Mouse (Mus musculus): ENCODE measurements around the gene Arhgap21.

Arhgap21 gene

DNA sequence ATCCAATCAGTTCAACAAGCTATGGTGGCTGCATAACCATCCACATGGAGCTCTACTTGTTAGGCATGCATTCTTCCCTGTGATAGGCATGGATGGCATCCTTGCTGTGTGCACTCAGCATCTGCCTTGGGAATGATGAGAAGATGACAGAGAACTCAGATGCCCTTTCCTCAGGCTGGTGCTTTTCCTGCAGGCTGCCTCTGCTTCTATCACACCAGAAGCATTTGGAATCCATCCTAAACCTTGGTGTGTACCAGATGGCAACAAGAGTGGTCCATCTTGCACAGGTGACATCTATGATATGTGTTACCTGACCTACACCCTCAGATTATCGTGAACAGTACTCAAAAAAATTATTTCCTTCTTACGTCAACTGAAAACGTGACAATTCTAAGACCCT lies 58.2 kb downstream of the Arhgap21 start:
- in situ Hi-C loops (cut with MboI; ENCODE audit: low pct_unique_long_range_greater_than_20kb in 1 of 2, low sequenced_read_pairs in 2 of 2, unreplicated experiment in 1 of 2), result no loop called here

DNA sequence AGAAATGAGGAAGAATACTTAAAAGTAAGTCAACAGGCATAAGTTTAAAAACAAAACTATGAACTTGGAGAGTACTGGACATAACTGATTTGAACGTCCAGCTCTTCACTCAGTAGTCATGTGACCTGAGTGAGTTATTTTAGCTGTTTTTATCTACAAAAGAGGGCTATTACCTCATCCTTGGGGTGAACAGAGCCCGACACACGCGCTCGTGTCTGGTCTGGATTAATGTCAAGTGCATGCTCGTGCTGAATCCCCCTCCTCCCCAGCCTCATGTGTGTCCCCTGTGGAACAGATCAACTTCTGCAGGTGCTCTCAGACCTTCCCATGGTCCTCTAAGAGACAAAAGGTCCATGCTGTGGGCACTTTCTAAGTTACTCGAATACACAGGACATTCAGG lies 59.3 kb downstream of the Arhgap21 start:
- in situ Hi-C loops (cut with MboI; ENCODE audit: low pct_unique_long_range_greater_than_20kb in 1 of 2, low sequenced_read_pairs in 2 of 2, unreplicated experiment in 1 of 2), result no loop called here

DNA sequence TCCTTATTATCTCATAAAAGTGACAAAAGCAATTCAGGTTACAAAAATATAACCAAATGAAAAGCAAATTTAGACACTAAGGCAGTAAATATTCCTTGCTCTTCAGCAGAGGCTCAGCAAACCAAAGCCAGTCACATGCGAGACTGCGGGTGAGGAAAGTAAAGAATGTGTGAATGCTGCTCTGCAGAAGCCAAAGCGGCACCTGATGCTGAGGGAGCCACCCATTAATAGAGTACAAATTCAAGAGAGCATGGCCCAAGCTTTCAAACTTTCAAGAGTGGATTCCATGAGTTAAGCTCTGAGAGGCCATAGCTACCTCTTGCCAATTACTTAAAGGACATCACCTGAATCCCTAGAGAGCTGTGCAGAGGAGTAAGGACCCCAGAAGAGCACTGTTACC lies 61.4 kb downstream of the Arhgap21 start:
- in situ Hi-C loops (cut with MboI; ENCODE audit: low pct_unique_long_range_greater_than_20kb in 1 of 2, low sequenced_read_pairs in 2 of 2, unreplicated experiment in 1 of 2), result no loop called here

DNA sequence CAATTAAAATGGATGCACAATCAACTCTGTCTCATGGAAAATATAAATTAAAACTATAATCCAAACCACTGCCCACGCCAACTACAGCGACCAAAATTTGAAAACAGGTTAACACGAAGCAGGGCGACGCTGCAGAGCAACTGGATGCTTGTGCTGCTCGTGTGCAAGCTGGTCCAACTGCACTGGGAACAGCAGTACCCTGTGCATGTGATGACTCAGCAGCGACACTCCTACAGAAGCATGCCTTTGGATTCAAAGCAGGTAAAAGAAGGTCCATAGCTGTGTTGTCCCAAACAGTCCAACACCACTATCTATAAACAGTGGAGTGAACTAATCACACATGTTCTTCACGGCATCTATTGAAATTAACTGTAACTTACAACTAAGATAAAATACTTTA lies 63.3 kb downstream of the Arhgap21 start:
- in situ Hi-C loops (cut with MboI; ENCODE audit: low pct_unique_long_range_greater_than_20kb in 1 of 2, low sequenced_read_pairs in 2 of 2, unreplicated experiment in 1 of 2), result no loop called here

DNA sequence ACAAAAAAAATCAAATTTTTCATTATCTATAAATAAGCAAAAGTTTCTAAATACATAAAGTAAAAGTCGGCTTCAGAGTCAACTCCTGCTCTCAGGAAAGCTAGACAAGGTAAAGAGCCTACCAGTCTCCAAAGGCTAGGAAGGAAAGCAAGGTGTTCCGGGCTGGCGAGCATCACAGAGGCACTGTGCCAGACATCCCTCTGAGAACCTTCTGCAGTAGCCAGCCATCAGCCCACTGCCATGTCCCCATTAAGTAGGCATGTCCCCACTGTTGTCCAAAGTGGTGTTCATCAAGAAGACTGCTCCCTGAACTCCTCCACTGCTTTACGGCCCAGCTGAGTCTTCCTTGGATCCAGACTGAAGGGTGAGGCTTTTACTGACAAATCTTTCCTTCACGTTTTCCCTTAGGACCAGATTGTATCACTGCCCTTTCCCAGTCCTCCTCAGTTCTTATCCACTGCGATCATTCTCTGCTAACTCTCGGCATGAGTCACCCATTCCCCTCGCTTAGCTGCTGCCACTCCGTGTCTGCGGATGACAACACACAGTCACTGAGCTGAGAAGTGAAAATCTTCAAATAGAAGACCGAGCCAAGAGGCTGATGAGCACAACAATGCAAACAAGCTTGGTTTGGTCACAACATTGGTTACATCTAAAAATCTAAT lies 65.6 kb downstream of the Arhgap21 start:
- in situ Hi-C loops (cut with MboI; ENCODE audit: low pct_unique_long_range_greater_than_20kb in 1 of 2, low sequenced_read_pairs in 2 of 2, unreplicated experiment in 1 of 2), result no loop called here

DNA sequence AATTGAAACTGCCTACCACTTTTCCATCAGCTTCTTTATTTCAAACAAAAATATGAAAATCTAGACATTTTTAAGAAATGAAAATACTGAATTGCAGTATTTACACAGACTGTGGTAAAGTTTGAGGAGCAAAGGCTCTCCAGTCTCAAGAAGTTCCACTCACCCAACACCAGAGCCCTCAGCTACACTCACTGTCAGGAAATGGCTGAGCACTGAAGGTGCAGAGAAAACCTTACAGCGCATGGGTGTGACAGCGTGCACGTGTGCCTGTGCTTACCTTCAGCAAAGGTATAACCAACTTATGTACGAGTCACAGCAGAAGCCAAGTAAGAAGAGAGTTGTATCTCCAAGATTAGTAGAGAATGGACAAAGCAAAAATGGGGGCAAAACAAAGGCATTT lies 66.8 kb downstream of the Arhgap21 start:
- in situ Hi-C loops (cut with MboI; ENCODE audit: low pct_unique_long_range_greater_than_20kb in 1 of 2, low sequenced_read_pairs in 2 of 2, unreplicated experiment in 1 of 2), result no loop called here

DNA sequence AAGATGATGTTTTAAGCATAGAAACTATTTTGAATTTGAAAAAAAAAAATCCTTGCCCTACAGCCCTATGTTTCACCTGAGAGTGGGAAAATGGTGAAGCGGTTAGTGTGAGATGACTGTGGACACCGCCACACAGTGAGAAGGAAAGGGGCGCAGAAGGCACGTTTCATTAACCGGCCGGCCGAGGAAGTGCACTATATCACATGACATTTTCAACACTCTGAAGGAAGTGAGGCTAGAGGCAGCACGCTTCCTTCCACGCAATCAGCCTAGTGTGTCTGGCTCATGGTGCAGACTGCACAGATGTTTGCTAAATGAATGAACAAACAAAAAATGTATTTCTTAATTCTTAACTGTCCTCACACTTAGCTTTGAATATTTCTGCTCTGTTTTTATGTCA lies 69.4 kb downstream of the Arhgap21 start:
- in situ Hi-C loops (cut with MboI; ENCODE audit: low pct_unique_long_range_greater_than_20kb in 1 of 2, low sequenced_read_pairs in 2 of 2, unreplicated experiment in 1 of 2), result no loop called here

DNA sequence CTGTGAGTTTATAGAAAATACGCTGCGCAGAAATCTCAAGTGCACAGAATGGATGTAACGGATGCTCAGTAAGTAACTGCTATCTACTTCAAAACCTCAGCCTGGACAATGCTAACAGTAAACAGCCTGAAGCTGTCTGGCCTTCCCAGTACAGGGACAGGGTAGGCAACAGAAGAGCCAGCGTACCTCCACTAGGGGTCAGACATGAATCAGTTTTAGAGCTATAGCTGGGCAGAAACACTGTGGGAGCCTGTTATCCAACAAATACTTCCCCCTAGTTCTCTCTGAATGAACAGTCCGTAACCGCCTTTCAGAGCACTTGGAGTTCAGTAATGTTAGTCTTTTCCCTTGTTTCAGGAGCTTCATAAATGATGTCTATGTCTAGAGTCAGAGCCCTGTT lies 70.0 kb downstream of the Arhgap21 start:
- in situ Hi-C loops (cut with MboI; ENCODE audit: low pct_unique_long_range_greater_than_20kb in 1 of 2, low sequenced_read_pairs in 2 of 2, unreplicated experiment in 1 of 2), result no loop called here

DNA sequence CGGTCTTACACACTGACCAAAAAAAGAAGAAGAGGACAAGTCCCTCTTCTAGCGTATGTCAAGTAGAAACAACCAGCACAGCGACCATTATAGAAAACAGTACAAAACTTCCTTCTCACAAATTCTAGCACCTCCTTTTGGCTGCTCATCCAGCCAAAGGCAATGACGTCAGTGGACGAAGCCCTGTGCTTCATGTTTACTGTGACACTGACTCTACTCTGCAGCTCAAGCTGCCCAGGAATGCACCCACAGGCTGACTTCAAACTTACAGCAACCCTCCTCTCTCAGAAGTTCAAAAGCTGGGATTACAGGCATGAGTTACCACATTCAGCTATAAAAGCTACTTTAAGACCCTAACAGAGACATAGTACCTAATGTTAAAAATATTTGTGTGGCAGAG lies 72.2 kb downstream of the Arhgap21 start:
- in situ Hi-C loops (cut with MboI; ENCODE audit: low pct_unique_long_range_greater_than_20kb in 1 of 2, low sequenced_read_pairs in 2 of 2, unreplicated experiment in 1 of 2), result no loop called here

DNA sequence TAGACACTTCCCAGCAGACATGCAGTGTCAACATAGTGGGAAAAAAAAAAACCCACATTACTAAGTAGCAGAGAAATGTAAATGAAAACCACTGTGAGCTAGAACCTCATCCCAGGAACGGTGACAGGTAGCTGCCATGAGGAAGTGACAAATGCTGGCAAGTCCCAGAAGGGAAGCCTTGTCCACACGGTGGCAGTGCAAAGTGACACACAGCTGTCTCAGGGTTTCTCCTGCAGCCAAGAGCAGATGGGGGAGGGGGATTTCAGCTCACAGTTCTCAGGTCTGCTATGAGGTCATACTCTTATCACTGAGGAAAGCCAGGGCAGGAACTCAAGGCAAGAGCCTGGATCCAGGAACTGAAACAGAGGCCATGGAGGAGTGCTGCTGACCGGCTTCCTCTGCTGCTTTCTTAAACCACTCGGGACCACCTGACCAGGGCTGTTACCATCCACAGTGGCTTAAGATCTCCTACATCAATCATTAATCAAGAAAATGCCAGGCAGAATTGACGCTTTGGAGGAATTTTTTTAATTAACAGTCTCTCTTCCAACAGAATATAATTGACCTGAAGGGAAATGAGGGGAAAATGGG lies 74.5 kb downstream of the Arhgap21 start:
- in situ Hi-C loops (cut with MboI; ENCODE audit: low pct_unique_long_range_greater_than_20kb in 1 of 2, low sequenced_read_pairs in 2 of 2, unreplicated experiment in 1 of 2), result no loop called here

DNA sequence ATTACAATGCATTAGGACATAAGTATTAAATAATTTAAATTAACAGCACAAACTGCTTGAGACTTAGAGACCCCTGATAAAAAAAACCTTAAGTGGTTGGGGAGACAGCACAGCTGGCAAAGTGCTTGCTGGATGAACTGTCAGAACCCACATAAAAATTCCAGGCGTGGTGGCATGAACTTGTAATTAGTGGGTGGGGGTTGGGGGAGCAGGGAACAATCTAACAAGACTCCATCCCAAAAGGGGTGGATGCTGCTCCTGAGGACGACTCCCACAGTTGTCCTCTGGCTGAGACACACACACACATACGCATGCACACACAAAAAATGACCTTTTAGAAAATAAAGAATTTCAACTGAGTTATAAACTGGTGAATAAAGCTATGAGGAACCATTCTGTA lies 79.9 kb downstream of the Arhgap21 start:
- in situ Hi-C loops (cut with MboI; ENCODE audit: low pct_unique_long_range_greater_than_20kb in 1 of 2, low sequenced_read_pairs in 2 of 2, unreplicated experiment in 1 of 2), result no loop called here

DNA sequence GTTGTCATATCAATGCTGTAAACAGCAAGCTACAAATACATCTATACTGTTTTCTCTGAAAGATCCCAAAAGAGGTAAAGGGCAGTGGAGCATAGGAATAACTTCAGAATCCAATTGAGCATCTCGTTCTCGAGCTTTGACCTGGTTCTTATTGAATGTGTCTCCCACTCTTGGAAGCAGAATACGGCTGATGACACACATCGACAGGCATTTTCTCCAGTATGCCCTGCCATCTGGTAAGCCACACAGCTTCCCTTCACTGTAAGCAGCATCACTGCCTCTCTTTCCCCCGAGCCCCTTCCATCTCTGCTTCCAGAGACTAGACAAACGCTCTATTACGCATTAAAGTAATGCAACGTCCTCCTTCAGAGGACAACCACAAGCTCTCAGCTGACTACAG lies 85.4 kb downstream of the Arhgap21 start:
- in situ Hi-C loops (cut with MboI; ENCODE audit: low pct_unique_long_range_greater_than_20kb in 1 of 2, low sequenced_read_pairs in 2 of 2, unreplicated experiment in 1 of 2), result no loop called here

DNA sequence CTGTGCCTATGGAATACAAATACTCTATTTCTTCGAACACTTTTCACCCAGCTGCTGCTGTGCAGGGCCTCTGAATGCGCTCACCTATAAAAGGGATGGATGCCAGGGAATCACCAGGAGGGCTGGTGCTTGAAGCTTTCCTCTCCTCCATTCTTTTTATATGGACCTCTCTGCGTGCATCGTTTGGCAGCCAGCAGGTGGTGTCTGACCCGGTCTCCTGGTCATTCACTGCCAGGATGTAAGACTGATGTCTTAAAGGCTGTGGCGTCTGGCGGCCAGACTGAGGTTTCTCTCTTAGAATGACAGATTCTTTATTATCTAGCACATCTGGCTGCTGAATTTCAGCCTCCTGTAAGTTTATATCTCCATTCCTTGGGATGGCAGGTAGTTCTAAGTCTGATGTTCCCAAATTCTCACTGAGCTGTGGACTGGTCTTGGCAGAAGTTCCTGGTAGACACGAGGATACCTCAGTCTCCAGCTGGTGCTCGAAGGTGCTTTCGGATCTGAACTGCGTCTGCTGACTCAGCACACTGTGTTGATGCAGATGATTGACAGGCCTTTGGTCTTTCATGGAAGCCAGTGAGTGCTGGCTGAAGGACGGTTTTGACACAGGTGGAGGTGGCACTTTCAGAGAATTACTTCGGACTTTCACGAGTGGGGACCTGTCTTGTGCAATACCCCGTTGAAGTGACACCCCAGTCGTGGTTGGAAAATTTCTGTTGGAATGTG lies 88.6 kb downstream of the Arhgap21 start:
- in situ Hi-C loops (cut with MboI; ENCODE audit: low pct_unique_long_range_greater_than_20kb in 1 of 2, low sequenced_read_pairs in 2 of 2, unreplicated experiment in 1 of 2), result no loop called here

DNA sequence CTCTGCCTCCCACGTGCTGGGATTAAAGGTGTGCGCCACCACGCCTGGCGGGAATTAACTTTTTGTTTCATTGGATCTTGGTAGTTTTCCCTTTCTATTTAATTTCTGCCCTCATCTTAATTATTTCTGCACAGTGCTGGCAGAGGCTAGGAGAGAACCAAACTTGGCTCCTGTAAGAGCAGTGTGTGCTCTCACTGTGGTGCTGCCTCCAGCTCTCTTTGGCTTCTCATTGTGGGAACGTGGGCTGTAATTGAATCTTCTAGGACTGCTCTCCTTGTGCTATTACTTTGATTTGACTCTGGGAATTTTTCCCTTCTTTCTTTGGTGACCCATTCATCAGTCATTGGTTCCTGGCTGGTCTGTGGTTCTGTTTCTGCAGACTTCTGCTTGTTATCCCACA lies 94.1 kb downstream of the Arhgap21 start:
- in situ Hi-C loops (cut with MboI; ENCODE audit: low pct_unique_long_range_greater_than_20kb in 1 of 2, low sequenced_read_pairs in 2 of 2, unreplicated experiment in 1 of 2), result loop anchor here in 1 of 2 experiments (25.0 kb wide), 1 partner anchor 1038 kb away; no protein-coding TSS in a partner anchor

DNA sequence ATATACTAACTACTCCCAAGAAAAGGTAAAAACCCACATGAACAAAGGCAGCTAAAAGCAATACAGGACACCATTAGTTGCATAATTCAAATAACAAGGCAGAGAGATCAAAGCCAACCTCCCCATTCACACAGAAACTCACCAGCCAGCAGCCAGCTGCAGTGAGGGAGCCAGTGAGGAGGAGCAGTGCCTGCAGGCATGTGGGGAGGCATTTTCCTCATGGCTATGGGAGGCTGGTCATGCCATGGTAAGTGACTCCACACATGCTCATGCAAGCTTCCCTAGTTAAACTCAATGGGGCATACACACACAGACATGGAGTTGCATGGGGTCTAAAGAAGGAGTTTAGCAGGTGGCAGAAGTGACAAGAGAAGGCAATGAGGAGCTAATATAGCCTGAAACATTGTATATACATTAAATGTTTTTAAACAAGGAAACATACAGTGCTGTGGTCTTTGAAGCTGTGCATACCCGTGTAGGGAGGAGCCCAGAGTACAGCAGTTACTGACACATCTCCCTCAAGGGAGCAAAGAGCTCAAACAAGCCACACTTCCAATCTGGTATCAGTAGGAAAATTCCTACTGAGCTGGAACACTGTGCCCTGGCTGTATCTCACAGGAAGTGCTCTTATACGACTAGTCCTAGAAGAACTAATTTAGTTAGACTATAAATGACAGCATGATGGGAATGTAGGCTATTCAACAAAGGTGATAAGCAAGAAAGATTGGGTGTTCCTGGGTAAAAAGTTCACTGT lies 99.3 kb downstream of the Arhgap21 start:
- in situ Hi-C loops (cut with MboI; ENCODE audit: low pct_unique_long_range_greater_than_20kb in 1 of 2, low sequenced_read_pairs in 2 of 2, unreplicated experiment in 1 of 2), result loop anchor here in 1 of 2 experiments (25.0 kb wide), 1 partner anchor 1043 kb away; no protein-coding TSS in a partner anchor

DNA sequence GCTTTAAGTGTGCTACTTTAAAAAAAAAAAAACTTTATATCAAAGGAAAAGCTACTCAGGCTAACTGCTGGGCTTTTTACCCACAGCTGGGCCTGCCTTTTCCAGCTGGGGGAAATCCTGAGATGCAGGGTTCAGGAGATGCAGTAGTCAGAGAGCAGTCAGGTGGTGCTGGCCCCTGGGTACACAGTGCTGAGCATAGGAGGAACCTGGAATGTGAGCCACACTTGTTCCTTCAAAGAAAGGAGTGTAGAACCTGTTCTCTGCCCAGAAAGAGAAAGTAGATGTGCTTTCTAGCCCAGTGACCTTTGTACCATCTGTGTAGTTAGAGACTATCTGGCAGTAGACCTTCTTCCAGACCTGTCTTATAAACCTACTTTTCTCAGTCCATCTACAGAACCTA lies 100.6 kb downstream of the Arhgap21 start:
- in situ Hi-C loops (cut with MboI; ENCODE audit: low pct_unique_long_range_greater_than_20kb in 1 of 2, low sequenced_read_pairs in 2 of 2, unreplicated experiment in 1 of 2), result loop anchor here in 1 of 2 experiments (25.0 kb wide), 1 partner anchor 1044 kb away; no protein-coding TSS in a partner anchor

DNA sequence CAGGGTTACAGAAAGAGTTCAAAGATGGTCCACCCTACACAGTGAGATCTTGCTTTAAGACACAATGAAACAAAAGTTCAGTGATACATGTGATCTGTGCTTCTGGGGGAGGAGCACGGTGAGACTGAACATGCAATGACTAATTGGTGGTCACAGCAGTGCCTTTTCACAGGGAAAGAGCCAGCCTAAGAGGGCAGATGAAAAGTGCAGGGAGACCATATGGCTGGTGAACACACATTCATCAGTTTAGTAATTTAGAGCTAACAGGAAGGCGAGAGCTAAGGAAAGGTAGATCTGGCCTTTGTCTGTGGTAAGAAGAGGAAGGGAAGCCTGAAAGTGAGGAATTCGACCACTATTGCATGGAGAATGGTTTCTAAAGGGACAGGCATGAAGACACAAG lies 102.9 kb downstream of the Arhgap21 start:
- in situ Hi-C loops (cut with MboI; ENCODE audit: low pct_unique_long_range_greater_than_20kb in 1 of 2, low sequenced_read_pairs in 2 of 2, unreplicated experiment in 1 of 2), result loop anchor here in 1 of 2 experiments (25.0 kb wide), 1 partner anchor 1047 kb away; no protein-coding TSS in a partner anchor

DNA sequence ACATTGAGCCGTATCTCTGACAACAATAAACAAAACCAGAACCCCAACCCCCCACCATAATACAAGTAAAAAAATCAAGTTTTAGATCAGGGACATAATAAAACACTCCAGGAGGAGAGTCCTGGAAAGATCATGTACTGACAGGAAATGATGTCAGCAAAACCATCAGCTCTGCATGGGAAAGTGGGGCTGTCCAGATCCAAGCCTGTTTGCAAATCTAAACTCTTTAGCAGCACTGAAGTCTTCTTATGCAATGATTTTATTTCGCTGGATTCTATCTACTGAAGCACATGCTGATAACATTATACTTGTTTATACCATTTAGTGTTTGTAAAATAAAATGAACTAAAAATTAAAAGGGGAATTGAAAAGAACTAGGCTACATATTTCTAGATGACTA lies 104.1 kb downstream of the Arhgap21 start:
- in situ Hi-C loops (cut with MboI; ENCODE audit: low pct_unique_long_range_greater_than_20kb in 1 of 2, low sequenced_read_pairs in 2 of 2, unreplicated experiment in 1 of 2), result loop anchor here in 1 of 2 experiments (25.0 kb wide), 1 partner anchor 1048 kb away; no protein-coding TSS in a partner anchor

DNA sequence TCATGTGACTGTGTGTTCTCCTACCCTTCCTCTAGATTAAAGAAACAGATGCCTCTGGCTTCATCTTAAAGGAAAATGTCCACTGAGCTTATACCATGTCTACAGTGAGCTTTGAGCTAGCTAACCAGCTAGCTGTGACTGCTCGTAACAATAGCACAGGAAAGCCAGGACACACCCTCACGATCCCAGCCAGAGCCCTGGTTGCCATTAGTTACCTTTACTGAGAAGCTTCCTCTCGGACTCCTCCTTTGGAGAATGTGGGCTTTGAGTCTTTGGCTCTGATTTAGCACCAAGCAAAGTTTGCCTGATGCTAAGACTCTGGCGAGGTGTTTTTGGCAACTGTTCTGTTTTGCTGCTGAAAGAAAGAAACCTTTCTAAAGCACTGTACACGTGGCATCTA lies 107.9 kb downstream of the Arhgap21 start:
- in situ Hi-C loops (cut with MboI; ENCODE audit: low pct_unique_long_range_greater_than_20kb in 1 of 2, low sequenced_read_pairs in 2 of 2, unreplicated experiment in 1 of 2), result loop anchor here in 1 of 2 experiments (25.0 kb wide), 1 partner anchor 1052 kb away; no protein-coding TSS in a partner anchor

All from mouse embryonic stem cell (cell line).